Mouse (Mus musculus) layer of hippocampus, adult 2 months (tissue): ENCODE data around the gene Klhdc2. TPM values are rescaled to one million over a fixed set of nuclear protein-coding genes. Genes with fewer than 3 reads are reported as not detected.

ENCODE experiments used
- DNase-seq, 2 experiments: peaks; one replicate each; pipeline ENCODE4 v3.0.0; 2022; ENCODE audit warnings: low spot score in 2 of 2
- H3K27ac ChIP-seq: fragments of 200-600 bp; 2 replicates; pipeline ENCODE4 v1.8.1; 2022
- H3K4me3 ChIP-seq: fragments of 200-600 bp; 2 replicates; pipeline ENCODE4 v1.8.1; 2022; ENCODE audit warnings: mild to moderate bottlenecking
- CTCF ChIP-seq: fragments of 200-600 bp; conservative IDR thresholded peaks from 2 replicates; pipeline ENCODE4 v1.8.1; 2022; ENCODE audit warnings: antibody characterized with exemption, mild to moderate bottlenecking, moderate library complexity
- total RNA-seq, 2 experiments: library from RNA; stranded (reverse); gene quantifications; 2 replicates each; pipeline ENCODE4 v1.2.3; 2021

Gene Klhdc2
- total RNA-seq, 2 experiments from 2014 or later, result 115 to 125 TPM

DNA sequence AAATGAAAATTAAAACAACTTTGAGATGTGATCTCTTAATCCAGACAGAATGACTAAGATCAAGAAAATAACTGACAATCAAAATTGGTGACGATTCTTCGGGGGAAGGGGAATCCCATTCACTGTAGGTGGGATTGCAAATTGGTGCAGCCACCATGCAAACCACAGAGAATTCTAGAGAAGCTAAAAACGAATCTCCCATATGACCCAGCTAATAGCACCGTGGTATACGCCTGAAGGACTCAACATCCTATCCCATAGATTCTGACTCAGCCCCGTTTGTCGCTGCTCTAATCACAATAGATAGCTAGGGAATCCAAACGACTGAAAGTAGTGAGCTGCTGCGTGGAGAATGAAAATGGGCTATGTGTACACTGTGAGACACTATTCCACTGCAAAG, 7.8 kb upstream of the Klhdc2 start:
- H3K27ac ChIP-seq, result no peak overlapping the region
- no peak for TF ChIP-seq CTCF
- no peak for DNase-seq
- H3K4me3 ChIP-seq, result no peak overlapping the region

GRCm38 (mm10) chr12:69292401-69292800, 4.1 kb upstream of the Klhdc2 start:
- Histone ChIP-seq H3K4me3 (no peak overlapping the region), H3K27ac (no peak overlapping the region)
- TF ChIP-seq CTCF, result no peak
- no peak for DNase-seq

DNA sequence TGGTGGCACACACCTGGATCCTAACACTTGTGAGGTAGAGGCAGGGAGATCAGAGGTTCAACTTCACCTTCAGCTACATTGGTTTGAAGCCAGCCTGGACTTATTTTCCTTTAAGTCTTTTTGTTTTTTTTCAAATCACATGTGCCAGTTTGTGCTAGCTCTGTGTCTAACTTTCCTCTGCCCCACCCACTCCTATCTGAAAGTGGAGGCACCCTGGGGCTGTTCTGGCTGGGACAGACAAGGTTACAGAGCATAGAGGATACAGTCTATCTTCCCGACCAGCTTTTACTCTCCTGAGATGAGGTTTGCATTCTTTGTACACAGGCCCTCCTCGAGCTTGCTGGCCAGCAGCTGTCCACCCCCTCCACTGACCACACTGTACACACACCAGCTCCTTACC, 2.7 kb upstream of the Klhdc2 start:
- no peak overlapping the region for H3K4me3 ChIP-seq
- H3K27ac ChIP-seq, result no peak overlapping the region
- no peak for TF ChIP-seq CTCF
- DNase-seq, result no peak

DNA sequence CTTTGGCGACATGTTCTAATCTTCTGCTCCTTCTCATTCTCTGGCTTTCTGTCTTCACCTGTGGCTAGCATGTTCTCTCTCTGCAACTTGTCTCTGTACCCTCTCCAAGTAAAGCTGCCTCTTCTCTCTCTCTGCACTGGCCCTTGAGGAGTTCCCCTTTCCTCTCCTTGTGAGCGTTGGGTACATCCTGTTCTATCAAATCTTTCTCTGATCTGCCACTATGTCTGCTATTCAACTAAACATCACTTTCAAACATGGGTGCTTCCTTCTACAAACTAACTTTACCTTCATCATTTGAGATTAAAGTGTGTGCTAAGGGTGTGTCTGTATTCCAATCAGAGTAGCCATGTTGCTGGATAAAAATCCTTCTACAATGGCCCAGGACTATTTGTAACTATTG, 1.5 kb upstream of the Klhdc2 start:
- no peak for TF ChIP-seq CTCF
- Histone ChIP-seq H3K27ac (no peak overlapping the region), H3K4me3 (no peak overlapping the region)
- no peak for DNase-seq

GRCm38 (mm10) chr12:69295651-69296050, 830 bp upstream of the Klhdc2 start:
- Histone ChIP-seq H3K4me3 (peak overlapping the region; percentile 96), H3K27ac (peak overlapping the region; percentile 96)
- DNase-seq, result no peak
- no peak for TF ChIP-seq CTCF

GRCm38 (mm10) chr12:69297411-69298150, 1.1 kb downstream of the Klhdc2 start:
- TF ChIP-seq CTCF, result no peak
- no peak for DNase-seq
- Histone ChIP-seq H3K27ac (peak overlapping the region; percentile 96), H3K4me3 (peak overlapping the region; percentile 96)

- Histone ChIP-seq H3K27ac (no peak overlapping the region), H3K4me3 (no peak overlapping the region)
- DNase-seq, result no peak
- TF ChIP-seq CTCF, result peak; percentile 24; the same call in 1 of the 2 replicates
Observed at GRCm38 (mm10) chr12:69298281-69298680, 1.8 kb downstream of the Klhdc2 start.

DNA sequence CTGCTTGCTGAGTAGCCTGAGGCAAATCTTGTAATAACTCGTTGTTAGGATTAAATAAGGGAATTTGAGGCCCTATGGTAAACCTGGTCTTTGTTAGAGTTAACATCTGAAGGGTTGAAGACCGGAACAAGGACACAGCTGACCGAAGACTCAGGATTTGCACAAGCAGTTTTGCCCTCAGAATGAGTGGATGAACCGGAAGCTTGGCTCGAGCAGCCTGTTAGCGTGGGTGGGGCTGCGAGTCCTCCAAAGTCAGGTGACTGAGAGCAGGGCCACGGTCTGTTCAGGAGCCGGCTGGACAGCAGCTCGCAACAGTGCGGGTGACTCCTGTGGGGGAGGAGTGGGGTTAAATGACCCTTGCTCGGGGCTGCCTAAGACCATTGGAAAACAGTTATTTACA, 2.8 kb downstream of the Klhdc2 start:
- TF ChIP-seq CTCF, result no peak
- Histone ChIP-seq H3K27ac (no peak overlapping the region; the same call in 1 of the 2 replicates), H3K4me3 (no peak overlapping the region)
- no peak for DNase-seq

DNA sequence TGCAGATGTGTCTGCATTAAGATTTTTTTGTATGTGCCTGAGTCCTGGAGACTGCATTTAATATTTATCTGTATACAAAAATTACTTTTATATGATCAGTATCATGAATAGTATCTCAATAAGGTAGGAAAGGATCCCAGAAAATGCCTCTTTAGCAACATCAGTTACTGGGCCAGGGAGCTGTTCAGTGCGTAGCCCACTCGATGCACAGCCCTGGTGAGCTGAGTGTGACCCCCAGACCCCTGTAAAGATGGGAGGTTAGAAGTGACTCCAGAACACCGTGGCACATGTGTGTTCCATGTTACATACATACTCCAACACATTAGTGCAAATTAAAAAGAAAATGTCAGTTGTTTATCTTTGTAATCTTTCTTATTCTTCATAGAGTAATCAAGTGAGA, 3.4 kb downstream of the Klhdc2 start:
- Histone ChIP-seq H3K4me3 (no peak overlapping the region), H3K27ac (no peak overlapping the region)
- DNase-seq, result no peak
- no peak for TF ChIP-seq CTCF

DNA sequence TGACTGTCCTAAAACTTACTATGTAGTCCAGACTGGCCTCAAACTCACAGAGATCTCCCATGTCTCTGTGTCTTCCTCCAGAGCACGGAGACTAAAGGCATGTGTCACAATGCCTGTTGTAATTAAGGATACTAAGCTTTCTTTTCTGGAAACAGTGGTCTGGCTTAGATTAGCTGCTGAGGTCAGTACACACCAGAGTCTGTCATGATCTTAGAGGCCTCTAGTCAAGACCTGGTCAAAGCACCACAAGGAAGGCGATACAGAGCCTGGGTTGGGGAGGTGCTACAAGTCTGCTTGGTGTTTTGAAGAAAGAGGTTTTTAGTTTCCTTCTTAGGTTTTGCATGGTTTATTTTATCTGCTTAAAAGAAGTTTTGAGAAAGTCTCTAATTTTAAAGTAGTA, 3.9 kb downstream of the Klhdc2 start:
- H3K4me3 ChIP-seq, result no peak overlapping the region
- H3K27ac ChIP-seq, result no peak overlapping the region
- no peak for DNase-seq
- no peak for TF ChIP-seq CTCF

DNA sequence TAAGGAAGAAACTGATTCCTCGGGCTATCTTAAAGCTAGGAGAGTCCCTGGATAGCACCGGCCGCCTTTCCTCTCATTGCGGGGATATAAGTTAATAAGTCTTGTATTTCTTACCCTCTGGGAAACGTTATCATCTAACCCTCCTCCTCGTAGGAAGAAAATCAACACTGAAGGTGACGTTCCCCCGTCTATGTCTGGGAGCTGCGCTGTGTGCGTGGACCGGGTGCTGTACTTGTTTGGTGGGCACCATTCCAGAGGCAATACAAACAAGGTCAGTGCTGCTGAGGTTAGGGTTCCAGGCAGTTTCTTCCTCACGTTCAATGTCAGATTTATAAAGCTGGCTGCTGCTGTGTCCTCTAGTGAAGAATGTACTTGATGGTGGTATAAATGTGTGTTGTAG, 5.7 kb downstream of the Klhdc2 start:
- no peak overlapping the region for H3K4me3 ChIP-seq
- DNase-seq, result no peak

DNA sequence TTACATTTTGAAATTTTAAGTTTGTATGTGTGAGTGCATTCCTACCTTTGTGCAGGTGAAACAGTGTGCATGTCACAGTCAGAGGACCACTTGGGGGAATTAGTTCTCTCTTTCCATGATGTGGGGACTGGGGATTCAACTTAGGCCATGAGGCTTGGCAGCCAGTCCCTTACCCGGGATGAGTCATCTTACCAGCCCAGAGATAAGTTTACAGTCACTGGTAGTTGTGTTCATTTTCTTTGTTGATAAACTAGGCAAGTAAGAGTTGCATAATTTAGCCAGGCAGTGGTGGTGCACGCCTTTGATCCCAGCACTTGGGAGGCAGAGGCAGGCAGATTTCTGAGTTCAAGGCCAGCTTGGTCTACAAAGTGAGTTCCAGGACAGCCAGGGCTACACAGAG, 7.6 kb downstream of the Klhdc2 start:
- no peak for DNase-seq
- no peak for TF ChIP-seq CTCF
- Histone ChIP-seq H3K27ac (no peak overlapping the region), H3K4me3 (no peak overlapping the region)

More for the DNA sequence above, 5.7 kb downstream of the Klhdc2 start:
- H3K27ac ChIP-seq, result no peak overlapping the region
- TF ChIP-seq CTCF, result no peak

DNA sequence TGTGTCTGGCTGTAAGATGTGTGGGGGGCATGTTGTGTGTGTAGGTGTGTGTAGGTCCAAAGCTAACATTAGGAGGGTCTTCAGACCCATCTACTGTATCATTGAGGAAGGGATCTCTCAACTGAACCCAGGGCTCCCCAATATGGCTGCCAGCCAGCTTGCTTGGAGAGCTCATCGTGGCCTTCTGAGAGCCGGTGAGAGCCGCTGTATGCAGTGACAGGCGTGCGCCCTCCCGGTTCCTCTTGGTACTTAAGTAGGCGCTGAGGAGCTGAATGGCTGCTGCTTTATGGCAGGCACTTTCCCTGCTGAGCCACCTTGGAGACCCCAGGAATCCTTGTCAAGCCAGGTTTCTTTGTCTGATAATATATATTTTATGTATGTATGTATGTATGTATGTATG, 9.9 kb downstream of the Klhdc2 start:
- H3K4me3 ChIP-seq, result no peak overlapping the region
- no peak overlapping the region for H3K27ac ChIP-seq
- no peak for TF ChIP-seq CTCF
- DNase-seq, result no peak

DNA sequence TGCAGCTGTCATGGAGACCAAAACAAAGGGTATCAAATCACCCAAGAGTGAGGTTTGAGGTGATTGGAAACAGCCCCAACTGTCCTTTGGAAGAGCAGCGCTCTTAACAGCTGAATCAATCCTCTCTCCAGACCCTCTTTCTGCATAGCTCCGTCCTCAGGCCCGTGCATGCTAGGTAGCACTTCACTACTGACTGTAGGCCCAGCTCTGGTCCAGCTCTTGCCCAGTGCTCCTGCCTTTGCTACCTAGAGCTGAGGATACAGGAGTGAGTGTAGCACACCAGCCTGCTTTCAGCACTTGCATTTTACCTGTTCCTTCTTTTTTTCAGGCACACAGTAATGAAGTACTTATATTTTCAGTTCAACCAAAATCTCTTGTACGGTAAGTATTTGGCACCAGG, 13.2 kb downstream of the Klhdc2 start:
- TF ChIP-seq CTCF, result no peak
- no peak overlapping the region for H3K27ac ChIP-seq
- no peak overlapping the region for H3K4me3 ChIP-seq

More for the DNA sequence above, 13.2 kb downstream of the Klhdc2 start:
- DNase-seq, result no peak
